ENCODE assay signal across 10 mouse cellular contexts in genomic region chr9:124126373-124126772, GRCm38 (mm10). TPM values are rescaled to one million over a fixed set of nuclear protein-coding genes. Genes with fewer than 3 reads are reported as not detected.
DNase-seq lines count a peak whose midpoint lies in the region; ATAC-seq lines count a peak whose summit lies in the region.
"Had no signal": no experiment of that assay in that cellular context is flagged by ENCODE, and none has a peak within 500 bp of the region (broad histone marks: within the 10 kb centered on the region; RNA-seq: fewer than 3 reads in every experiment).

No protein-coding gene starts in this region.

- H3K9ac ChIP-seq in hindbrain, embryonic 13.5 days: no peak overlapping the region
- H3K9ac ChIP-seq: midbrain, embryonic 15.5 days had no signal

- DNase-seq in embryo, embryonic 10 days (ENCODE audit: low spot score): peak; percentile 36
- DNase-seq in embryo, embryonic 9.5 days (ENCODE audit: extremely low spot score): no peak
- DNase-seq in T-cell, adult 2 months (ENCODE audit: low spot score): peak; percentile 39
- peak; percentile 9 for DNase-seq in heart, postnatal 4 days
- peak; percentile 25 to 27 for DNase-seq in lung, postnatal 4 days
- no peak for DNase-seq in cerebellum, adult 8-10 months
- no peak for DNase-seq in urinary bladder, postnatal 4 days (ENCODE audit: low spot score in 2 of 2)
- DNase-seq: gastrocnemius, postnatal 36 days had no signal

- H3K27ac ChIP-seq in hindbrain, embryonic 13.5 days: no peak overlapping the region
- H3K27ac ChIP-seq: midbrain, embryonic 15.5 days had no signal

- no peaks in the 10 kb centered on the region for H3K4me1 ChIP-seq in hindbrain, embryonic 13.5 days (replicated peaks)
- H3K4me1 ChIP-seq: midbrain, embryonic 15.5 days had no signal

- no peaks in the 10 kb centered on the region for H3K27me3 ChIP-seq in hindbrain, embryonic 13.5 days
- H3K27me3 ChIP-seq: midbrain, embryonic 15.5 days had no signal

- no peak overlapping the region for H3K4me3 ChIP-seq in hindbrain, embryonic 13.5 days
- H3K4me3 ChIP-seq: midbrain, embryonic 15.5 days had no signal

- WGBS in hindbrain, embryonic 13.5 days: 71% methylated on average over 5 of the region's 5 CpGs

- no peaks in the 10 kb centered on the region for H3K9me3 ChIP-seq in hindbrain, embryonic 13.5 days
- H3K9me3 ChIP-seq: midbrain, embryonic 15.5 days had no signal

- H3K4me2 ChIP-seq in hindbrain, embryonic 13.5 days: no peak overlapping the region
- H3K4me2 ChIP-seq: midbrain, embryonic 15.5 days had no signal

- no peaks in the 10 kb centered on the region for H3K36me3 ChIP-seq in hindbrain, embryonic 13.5 days
- H3K36me3 ChIP-seq: midbrain, embryonic 15.5 days had no signal

- no peak for ATAC-seq in hindbrain, embryonic 13.5 days (ENCODE audit: low FRiP score)
- ATAC-seq: midbrain, embryonic 15.5 days had no signal

RNA-seq across cellular contexts. Expression of gene Ccr5, which starts 5.0 kb away (rescaled TPM):
- total RNA-seq in heart, postnatal 4 days (2021): 1 to 10 TPM; 1.0 to 1.3 TPM
- 0.52 and 0.90 TPM in 2 replicates for polyA plus RNA-seq in hindbrain, embryonic 13.5 days (2015; fragmentation: Nextera tagmentation; extraction: Ambion mirVana)

RNA-seq across cellular contexts. Expression of gene Ccr2, which starts 24.6 kb away (rescaled TPM):
- total RNA-seq in heart, postnatal 4 days (2021): under 1 TPM; 0.70 to 0.74 TPM
- 0.22 and 0.32 TPM in 2 replicates for polyA plus RNA-seq in hindbrain, embryonic 13.5 days (2015; fragmentation: Nextera tagmentation; extraction: Ambion mirVana)

Comparison
In these comparisons a context has a peak if more than half of its experiments do, and no peak if none do; other contexts are left out.
1. DNase-seq: peak in embryo, embryonic 10 days (single experiment), T-cell, adult 2 months (single experiment), heart, postnatal 4 days (single experiment) and lung, postnatal 4 days (2 of 2); none in embryo, embryonic 9.5 days (single experiment), cerebellum, adult 8-10 months (single experiment) and urinary bladder, postnatal 4 days (0 of 2).